Mouse (Mus musculus): ENCODE results near the gene Arhgap33. TPM values are rescaled to one million over a fixed set of nuclear protein-coding genes. Genes with fewer than 3 reads are reported as not detected.
"Not testable (repeated sequence)": the region's sequence is repeated elsewhere in the genome, so short reads cannot be mapped to it uniquely, and the experiment has no call there.

The Arhgap33 gene
- total RNA-seq, 1 experiment from 2014 or later, result 5.2 TPM

DNA sequence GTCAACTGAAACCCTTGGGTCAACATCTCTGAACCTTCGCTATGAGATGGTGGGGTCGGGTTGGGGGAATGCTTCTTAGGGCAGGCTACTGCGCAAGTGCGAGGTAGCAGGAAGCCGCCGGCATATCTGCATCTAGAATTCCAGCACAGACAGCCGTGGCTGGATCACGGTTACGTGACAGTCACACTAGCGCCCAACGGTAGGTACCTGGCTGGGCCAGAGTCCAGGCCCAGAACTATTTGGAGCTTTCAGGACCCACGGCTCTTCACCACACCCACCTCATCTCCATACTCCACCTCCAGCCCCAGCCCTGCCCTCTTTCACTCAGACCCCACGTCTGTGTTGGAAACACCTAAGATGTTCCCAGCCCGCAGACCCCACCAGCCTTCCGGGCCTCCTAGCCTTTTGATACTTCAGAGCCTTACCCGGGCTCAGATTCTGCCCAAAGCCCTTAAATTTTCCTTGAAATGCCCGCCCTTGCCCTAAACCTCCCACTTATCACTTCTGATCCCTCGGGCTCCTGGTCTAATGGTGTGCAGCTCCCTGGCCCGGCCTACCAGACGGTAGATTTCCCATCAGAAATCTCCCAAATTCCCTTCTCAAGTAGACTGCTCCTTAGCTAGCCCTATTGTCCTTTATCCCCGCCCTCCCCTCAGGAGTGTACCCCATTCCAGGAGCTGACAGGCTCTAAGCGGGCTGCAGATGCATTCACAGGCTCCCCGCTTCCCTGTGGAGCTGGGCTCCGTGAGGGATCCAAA, 19.7 kb downstream of the Arhgap33 start:
- no peak for ATAC-seq (replicated peaks; ENCODE audit: low read depth, poor library complexity, severe bottlenecking)

DNA sequence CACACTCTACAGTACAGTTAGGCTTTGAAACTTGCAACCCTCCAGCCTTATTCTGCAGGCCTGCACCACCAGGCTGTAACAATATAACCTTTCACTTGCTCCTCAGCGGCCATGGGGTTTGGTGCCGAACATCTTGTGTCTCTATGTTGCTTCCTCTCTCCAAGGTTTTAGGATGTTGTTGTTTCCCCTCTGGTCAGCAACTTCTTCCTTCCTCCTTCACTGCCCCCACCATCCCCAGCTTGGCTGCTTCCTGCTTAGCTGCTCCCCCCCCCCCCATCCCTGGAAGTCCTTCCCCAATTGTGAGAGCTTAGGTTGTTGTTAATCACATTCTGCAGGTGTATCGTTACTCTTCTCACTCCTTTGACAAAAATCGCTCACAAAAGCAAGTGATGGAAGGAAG, 26.8 kb downstream of the Arhgap33 start:
- ATAC-seq (replicated peaks; ENCODE audit: low read depth, poor library complexity, severe bottlenecking), result no peak

DNA sequence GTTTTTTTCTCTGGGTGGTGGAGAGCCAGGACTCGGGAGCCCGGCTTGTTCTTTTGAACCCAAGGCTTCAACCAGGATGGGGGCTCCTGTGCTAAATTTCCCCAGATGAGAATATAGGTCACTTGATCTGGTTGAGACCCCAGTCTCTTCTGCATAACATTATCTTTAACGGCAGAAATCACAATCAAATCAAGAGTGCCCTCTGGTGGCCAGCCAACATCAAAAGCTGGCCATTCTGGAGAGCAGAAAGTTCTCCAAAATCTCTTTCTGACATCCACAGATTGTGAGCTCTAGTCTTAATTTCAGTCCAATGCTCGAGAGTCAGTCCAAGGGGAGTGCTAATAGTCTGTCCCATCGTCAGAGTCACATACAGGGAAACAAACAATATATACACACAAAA, 33.7 kb downstream of the Arhgap33 start:
- not testable (repeated sequence) for ATAC-seq (replicated peaks; ENCODE audit: low read depth, poor library complexity, severe bottlenecking)

DNA sequence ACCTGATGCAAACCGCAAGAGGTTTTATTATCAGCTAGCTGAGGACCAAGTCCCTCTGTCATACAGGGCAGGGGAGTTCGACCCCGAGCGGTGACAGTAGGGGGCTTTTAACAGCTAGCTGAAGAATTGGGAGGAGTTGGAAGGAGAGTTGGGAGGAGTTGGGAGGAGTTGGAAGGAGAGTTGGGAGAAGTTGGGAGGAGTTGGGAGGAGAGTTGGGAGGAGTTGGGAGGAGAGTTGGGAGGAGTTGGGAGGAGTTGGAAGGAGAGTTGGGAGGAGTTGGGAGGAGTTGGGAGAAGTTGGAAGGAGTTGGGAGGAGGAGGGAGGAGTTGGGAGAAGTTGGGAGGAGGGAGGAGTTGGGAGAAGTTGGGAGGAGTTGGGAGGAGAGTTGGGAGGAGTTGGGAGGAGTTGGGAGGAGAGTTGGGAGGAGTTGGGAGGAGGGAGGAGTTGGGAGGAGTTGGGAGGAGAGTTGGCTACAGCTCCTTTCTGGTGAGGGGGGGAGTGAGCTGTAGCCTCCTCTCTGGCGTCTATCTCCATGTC, 39.3 kb downstream of the Arhgap33 start:
- not testable (repeated sequence) for ATAC-seq (replicated peaks; ENCODE audit: low read depth, poor library complexity, severe bottlenecking)

DNA sequence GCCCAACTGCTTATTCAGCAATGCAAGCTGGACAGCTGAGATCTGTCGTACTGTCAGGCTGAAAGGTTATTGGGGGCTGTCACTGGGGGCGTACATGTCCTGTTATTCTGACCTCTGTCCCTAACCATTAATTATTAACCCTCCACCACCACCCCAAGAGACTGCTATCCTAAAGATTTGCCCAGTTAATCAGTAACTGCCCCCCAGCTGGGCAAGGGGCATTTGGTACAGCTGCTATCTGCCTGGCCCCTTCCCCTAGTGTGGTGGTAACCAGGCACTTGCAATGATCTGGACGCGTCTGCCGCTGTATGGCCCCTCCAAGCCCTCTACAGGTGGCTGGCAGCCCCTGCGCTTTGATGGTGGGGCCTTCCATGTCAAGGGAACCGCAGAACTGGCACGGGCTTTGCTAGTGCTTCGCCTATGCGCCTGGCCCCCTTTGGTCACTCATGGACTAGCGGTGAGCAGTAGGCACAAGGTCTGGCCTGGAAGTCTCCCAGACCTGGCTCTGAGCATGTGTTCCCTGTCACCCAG, 41.4 kb downstream of the Arhgap33 start, which contains the start of gene Prodh2:
Prodh2 (plus strand) TSS at position 222 of the 531 bp plus-strand sequence.
- ATAC-seq (replicated peaks; ENCODE audit: low read depth, poor library complexity, severe bottlenecking), result no peak

DNA sequence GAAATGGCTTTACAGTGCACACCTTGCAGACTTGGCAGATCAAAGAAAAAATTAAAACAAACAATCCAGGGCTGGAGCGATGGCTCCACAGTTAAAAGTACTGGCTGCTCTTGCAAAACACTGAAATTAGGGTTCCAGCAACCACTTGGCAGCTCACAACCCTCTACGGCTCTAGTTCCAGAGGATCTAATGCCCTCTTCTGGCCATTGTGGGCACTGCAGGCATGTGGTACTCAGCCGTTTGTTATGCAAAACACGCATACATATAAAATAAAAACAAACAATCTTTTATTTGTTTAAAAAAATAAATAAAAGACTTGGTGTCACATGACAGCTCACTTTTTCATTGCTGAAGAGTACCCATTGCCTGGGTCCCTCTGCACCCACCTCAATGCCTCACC, 42.1 kb downstream of the Arhgap33 start:
- ATAC-seq (replicated peaks; ENCODE audit: low read depth, poor library complexity, severe bottlenecking), result peak; percentile 76

DNA sequence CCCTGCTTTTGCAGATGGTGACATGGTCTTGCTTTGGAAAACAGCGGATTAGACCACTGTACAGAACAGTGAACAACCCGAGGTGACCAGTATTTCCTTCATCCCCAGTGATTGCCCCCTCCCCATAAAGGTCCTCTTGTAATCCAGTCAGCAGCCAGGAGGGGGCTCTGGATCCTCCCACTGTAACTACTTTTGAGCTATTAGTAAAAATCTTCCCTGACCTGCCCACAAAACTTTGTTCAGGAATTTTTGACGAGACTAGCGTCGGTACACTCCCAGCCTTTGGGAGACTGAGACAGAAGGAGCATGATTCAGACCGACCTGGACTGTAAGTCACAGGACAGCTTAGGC, 43.9 kb downstream of the Arhgap33 start:
- no peak for ATAC-seq (replicated peaks; ENCODE audit: low read depth, poor library complexity, severe bottlenecking)

DNA sequence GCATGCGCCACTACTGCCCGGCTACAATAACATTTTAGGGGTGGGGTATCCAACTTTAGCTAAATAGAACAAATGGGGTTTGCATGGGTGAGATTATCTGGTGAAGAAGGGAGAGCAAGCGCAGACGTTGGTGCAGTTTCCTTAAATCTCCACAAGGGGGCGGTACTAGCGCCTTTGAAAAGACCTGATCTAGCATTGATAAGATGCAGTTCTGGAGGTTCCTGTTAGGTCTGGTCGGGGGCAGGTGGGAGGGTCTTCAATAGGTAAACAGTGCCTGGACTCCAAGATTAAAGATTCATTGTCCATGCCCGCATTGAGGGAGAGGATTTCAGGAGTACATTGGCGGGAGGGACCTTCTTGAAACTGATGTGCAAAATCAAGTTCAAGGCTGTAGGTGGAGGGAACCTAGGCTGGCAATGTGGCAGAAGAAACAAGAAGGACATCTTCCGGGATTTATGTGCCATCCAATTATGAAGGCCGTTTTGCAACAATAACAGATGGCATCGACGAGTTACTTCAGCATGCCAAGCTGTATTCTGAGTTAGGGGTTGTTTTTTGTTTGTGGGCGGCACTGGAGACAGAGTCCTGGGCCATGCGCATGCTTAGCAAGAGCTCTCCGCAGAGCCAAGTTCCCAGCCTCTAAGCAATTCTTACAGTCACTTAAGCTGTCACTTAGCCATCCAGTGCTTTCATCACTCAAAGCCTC, 44.5 kb downstream of the Arhgap33 start:
- ATAC-seq (replicated peaks; ENCODE audit: low read depth, poor library complexity, severe bottlenecking), result 0 out of 2 replicates have a peak, but pooled peaks have one; percentile 49

DNA sequence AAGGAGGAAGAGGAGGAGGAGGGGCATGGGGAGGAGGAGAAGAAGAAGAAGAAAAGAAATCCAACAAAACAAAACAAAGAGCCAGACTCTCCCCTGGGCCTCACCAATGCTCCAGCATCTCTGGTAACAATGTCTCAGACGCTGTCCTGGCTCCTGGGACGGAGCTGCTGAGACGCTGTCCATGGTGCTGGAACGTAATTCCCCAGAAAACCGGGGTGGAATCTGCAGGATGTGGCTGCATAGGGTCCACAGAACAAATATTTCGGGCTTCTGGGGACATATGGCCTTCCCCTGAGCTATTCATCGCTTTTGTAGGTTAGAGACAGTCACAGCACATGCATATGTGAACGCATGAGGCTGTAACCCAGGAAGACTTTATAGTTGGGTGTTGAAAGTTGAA, 50.6 kb downstream of the Arhgap33 start:
- ATAC-seq (replicated peaks; ENCODE audit: low read depth, poor library complexity, severe bottlenecking), result peak; percentile 56; the same call in 1 of the 2 replicates

DNA sequence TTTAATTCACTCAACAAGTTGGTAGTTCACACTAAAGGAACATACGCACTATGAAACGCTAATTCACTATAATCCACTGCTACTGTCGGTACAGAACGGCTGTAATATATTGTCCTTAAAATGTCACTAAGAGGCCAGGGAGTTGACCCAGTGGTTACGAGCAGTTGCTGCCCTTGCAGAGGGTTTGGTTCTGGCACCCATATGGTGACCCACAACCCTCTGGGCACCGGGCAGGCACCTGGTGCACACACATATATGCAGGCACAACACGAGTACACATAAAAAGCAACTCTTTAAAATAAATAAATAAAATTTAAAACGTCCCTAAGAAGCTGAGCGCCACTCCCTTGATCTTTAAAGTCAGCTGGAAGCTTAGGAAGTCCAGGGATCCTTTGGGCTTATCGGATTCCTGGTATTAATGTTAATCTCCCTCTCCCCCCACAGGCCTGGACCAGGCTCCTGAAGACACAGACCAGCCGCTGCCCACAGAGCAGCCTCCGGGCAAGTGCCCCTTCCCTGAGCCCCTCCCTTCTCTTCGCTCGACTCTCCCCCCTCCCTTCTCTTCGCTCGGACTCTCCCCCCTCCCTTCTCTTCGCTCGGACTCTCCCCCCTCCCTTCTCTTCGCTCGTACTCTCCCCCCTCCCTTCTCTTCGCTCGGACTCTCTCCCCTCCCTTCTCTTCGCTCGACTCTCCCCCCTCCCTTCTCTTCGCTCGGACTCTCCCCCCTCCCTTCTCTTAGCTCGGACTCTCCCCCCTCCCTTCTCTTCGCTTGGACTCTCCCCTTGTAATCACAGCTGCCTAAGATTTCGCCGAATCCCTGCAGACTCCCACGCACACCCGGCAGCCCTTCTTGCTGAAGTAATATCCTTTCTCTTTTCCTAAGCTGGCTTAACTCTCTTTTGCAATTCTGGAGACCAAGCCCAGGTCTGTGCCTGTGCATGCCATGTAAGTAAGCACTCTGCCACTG, 57.2 kb downstream of the Arhgap33 start:
- no peak for ATAC-seq (replicated peaks; ENCODE audit: low read depth, poor library complexity, severe bottlenecking)

DNA sequence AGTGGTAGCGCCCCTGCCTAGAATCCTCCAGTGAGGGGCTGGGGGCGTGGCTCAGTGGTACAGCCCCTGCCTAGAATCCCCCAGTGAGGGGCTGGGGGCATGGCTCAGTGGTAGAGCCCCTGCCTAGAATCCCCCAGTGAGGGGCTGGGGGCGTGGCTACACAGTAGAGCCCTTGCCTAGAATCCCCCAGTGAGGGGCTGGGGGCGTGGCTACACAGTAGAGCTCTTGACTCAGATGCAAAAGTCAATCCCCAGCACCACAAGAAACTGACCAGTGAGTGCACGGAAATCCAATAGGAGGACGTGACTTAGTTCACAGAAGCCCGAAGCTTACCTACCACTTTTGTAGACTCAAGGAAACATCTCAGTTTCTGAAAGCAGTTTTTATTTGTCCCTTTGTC, 58.7 kb downstream of the Arhgap33 start:
- ATAC-seq (replicated peaks; ENCODE audit: low read depth, poor library complexity, severe bottlenecking), result not testable (repeated sequence)

DNA sequence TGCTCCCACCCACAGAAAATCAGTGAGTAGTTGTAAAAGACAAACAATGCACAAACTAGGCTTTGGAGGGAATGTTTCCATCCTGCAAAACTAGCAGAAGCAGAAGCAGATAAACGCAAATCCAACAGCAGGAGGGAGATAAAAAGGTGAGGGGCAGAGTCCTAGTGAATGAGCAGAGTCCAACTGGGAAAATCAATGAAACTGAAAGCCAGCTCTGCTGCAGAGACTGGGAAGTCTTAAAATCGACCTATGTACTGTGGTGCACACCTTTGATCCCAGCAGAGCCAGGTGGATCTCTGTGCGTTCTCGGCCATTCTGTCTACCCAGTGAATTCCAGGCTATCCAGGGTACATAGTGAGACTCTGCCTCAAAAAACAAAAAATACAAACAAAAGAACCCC, 59.9 kb downstream of the Arhgap33 start:
- ATAC-seq (replicated peaks; ENCODE audit: low read depth, poor library complexity, severe bottlenecking), result no peak

DNA sequence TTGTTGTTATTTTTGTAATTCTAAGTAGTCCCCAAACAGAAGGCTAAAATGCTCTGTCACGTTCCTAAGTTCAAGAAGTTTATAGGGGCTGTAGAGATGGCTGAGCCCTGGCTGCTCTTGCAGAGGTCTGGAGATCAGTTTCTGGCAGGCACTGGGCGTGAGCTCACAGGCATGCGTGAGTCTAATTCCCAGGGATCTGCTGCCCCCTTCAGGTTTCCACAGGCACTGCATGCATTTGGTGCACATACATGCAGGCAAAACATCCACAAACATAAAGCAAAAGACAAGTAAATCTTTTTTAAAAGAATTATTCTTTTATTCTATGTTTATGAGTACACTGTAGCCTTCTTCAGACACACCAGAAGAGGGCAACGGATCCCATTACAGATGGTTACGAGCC, 62.4 kb downstream of the Arhgap33 start:
- peak; percentile 62; the same call in 1 of the 2 replicates for ATAC-seq (replicated peaks; ENCODE audit: low read depth, poor library complexity, severe bottlenecking)

Other genes with a start within 250 kb of the Arhgap33 start
- gene Clip3, start 243.3 kb downstream of the Arhgap33 start, total RNA-seq (2017), result not detected in 2 replicates
- gene Alkbh6, start 226.3 kb downstream of the Arhgap33 start, total RNA-seq (2017), result 15.2 and 31.2 TPM in 2 replicates
- 1.4 TPM in 1 of 2 replicates, not detected in the other for gene Syne4, start 220.3 kb downstream of the Arhgap33 start, total RNA-seq (2017)
- 0.96 and 3.3 TPM in 2 replicates for gene E130208F15Rik, start 213.3 kb downstream of the Arhgap33 start, total RNA-seq (2017)
- gene Sdhaf1, start 211.2 kb downstream of the Arhgap33 start, total RNA-seq (2017), result 10.8 and 11.0 TPM in 2 replicates
- not detected in 2 replicates for gene Lrfn3, start 172.3 kb downstream of the Arhgap33 start, total RNA-seq (2017)
- gene Tyrobp, start 121.3 kb downstream of the Arhgap33 start, total RNA-seq (2017), result 94.7 and 118 TPM in 2 replicates
- 9.4 and 11.9 TPM in 2 replicates for gene Hcst, start 115.2 kb downstream of the Arhgap33 start, total RNA-seq (2017)
- gene Nfkbid, start 113.3 kb downstream of the Arhgap33 start, total RNA-seq (2017), result 9.0 and 13.0 TPM in 2 replicates
- not detected in 2 replicates for gene Aplp1, start 89.5 kb downstream of the Arhgap33 start, total RNA-seq (2017)
- gene Kirrel2, start 77.4 kb downstream of the Arhgap33 start, total RNA-seq (2017), result not detected in 2 replicates
- gene Nphs1, start 76.7 kb downstream of the Arhgap33 start, total RNA-seq (2017), result 0.19 and 1.8 TPM in 2 replicates
- gene Prodh2, start 41.4 kb downstream of the Arhgap33 start, total RNA-seq (2017), result not detected in 2 replicates
- gene Hspb6, start 17.1 kb upstream of the Arhgap33 start, total RNA-seq (2017), result 3.2 and 4.2 TPM in 2 replicates
- gene Proser3, start 17.2 kb upstream of the Arhgap33 start, total RNA-seq (2017), result 4.7 TPM in 2 replicates
- gene Lin37, start 24.8 kb upstream of the Arhgap33 start, total RNA-seq (2017), result 20.8 and 21.2 TPM in 2 replicates
- 58.2 and 68.5 TPM in 2 replicates for gene U2af1l4, start 28.2 kb upstream of the Arhgap33 start, total RNA-seq (2017)
- gene Gm49396, start 28.3 kb upstream of the Arhgap33 start, total RNA-seq (2017), result 3.7 and 5.4 TPM in 2 replicates
- 117 and 174 TPM in 2 replicates for gene Psenen, start 28.6 kb upstream of the Arhgap33 start, total RNA-seq (2017)
- gene Igflr1, start 30.4 kb upstream of the Arhgap33 start, total RNA-seq (2017), result 1.8 TPM in 1 of 2 replicates, not detected in the other
- 8.9 and 24.9 TPM in 2 replicates for gene Kmt2b, start 53.7 kb upstream of the Arhgap33 start, total RNA-seq (2017)
- gene Zbtb32, start 63.8 kb upstream of the Arhgap33 start, total RNA-seq (2017), result 0.32 TPM in 1 of 2 replicates, not detected in the other
- not detected in 2 replicates for gene Upk1a, start 77.8 kb upstream of the Arhgap33 start, total RNA-seq (2017)
- gene Cox6b1, start 91.1 kb upstream of the Arhgap33 start, total RNA-seq (2017), result 396 and 504 TPM in 2 replicates
- gene Etv2, start 100.8 kb upstream of the Arhgap33 start, total RNA-seq (2017), result not detected in 2 replicates
- 39.4 and 47.8 TPM in 2 replicates for gene Rbm42, start 115.3 kb upstream of the Arhgap33 start, total RNA-seq (2017)
- 17.2 and 27.1 TPM in 2 replicates for gene Haus5, start 129.9 kb upstream of the Arhgap33 start, total RNA-seq (2017)
- gene Pmis2, start 136.5 kb upstream of the Arhgap33 start, total RNA-seq (2017), result not detected in 2 replicates
- not detected in 2 replicates for gene 2200002J24Rik, start 163.9 kb upstream of the Arhgap33 start, total RNA-seq (2017)
- gene Atp4a, start 177.1 kb upstream of the Arhgap33 start, total RNA-seq (2017), result 1.1 and 1.8 TPM in 2 replicates
- gene Tmem147, start 194.5 kb upstream of the Arhgap33 start, total RNA-seq (2017), result 51.1 and 61.8 TPM in 2 replicates
- gene Gapdhs, start 208.6 kb upstream of the Arhgap33 start, total RNA-seq (2017), result not detected in 2 replicates
- gene Sbsn, start 216.4 kb upstream of the Arhgap33 start, total RNA-seq (2017), result 0.78 TPM in 1 of 2 replicates, not detected in the other
- gene Dmkn, start 228.7 kb upstream of the Arhgap33 start, total RNA-seq (2017), result 4.2 TPM in 1 of 2 replicates, not detected in the other